Mouse (Mus musculus): ENCODE results near the gene Osbpl3.

DNA sequence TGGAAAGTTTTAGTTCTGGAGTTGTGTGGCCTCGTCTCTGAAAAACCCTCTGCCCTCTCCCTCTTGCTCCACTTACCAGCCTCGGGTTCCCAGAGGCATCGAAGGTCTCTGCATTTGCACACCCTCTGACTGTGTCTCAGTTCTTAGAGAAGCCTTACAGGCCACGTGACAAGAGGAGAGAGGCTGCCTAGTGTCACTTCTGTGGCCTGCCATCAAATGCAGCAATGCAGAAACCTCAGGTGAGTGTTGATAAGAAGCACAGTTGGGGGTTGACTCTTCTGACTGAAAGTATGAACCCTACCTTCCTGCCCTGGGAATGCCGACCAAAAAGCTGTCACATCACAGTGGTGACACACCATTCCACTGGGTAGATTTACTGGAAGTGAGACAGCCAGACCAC lies 68.4 kb downstream of the Osbpl3 start:
- TF ChIP-seq CTCF (IDR thresholded peaks at IDR 0.05; ENCODE audit: low read depth) (no peak), EP300 (optimal IDR thresholded peaks at IDR 0.05) (no peak)

Measured in stomach, postnatal 0 days (tissue).